Mouse (Mus musculus) spleen, postnatal 36 days (tissue): ENCODE measurements at regions not wholly inside any gene's neighbourhood (a gene's known extent, or its start where the extent isn't known, plus 50 kb on each side); places are given as distances from the start of the nearest gene placed in this dataset.
A peak's percentile ranks its signal among the peaks of the same experiment; 100 is the strongest.
"Not testable (repeated sequence)": the region's sequence is repeated elsewhere in the genome, so short reads cannot be mapped to it uniquely, and the experiment has no call there.

Experiments
- DNase-seq, 2 experiments: peaks; one replicate each; pipeline ENCODE4 v3.0.0; 2022; ENCODE audit warnings: low spot score in 2 of 2, mixed read lengths in 1 of 2

- DNase-seq = no peak
These were observed 163.8 kb upstream of the Hapln1 start for GRCm38 (mm10) chr13:89375526-89376474.

- no peak for DNase-seq
These were observed 161.2 kb upstream of the Hapln1 start for GRCm38 (mm10) chr13:89378365-89378764.

- not testable (repeated sequence) for DNase-seq
These were observed 155.9 kb upstream of the Hapln1 start for GRCm38 (mm10) chr13:89383619-89384190.

GRCm38 (mm10) chr13:89384598-89385145, 154.9 kb upstream of the Hapln1 start:
- peak in 1 of 2 experiments; percentile 3 for DNase-seq

- DNase-seq = no peak
These were observed 152.2 kb upstream of the Hapln1 start for GRCm38 (mm10) chr13:89387416-89387815.

GRCm38 (mm10) chr13:89389149-89389548, 150.4 kb upstream of the Hapln1 start:
- DNase-seq = no peak

GRCm38 (mm10) chr13:89394717-89395344, 144.8 kb upstream of the Hapln1 start:
- DNase-seq = no peak

GRCm38 (mm10) chr13:89395851-89396250, 143.7 kb upstream of the Hapln1 start:
- no peak for DNase-seq

GRCm38 (mm10) chr13:89401084-89401671, 138.4 kb upstream of the Hapln1 start:
- no peak for DNase-seq

- DNase-seq = no peak
These were observed 129.1 kb upstream of the Hapln1 start for GRCm38 (mm10) chr13:89410504-89410903.

GRCm38 (mm10) chr13:89412768-89413487, 126.7 kb upstream of the Hapln1 start:
- DNase-seq = no peak

- DNase-seq = no peak
These were observed 120.8 kb upstream of the Hapln1 start for GRCm38 (mm10) chr13:89418804-89419203.

GRCm38 (mm10) chr13:89421833-89422232, 117.8 kb upstream of the Hapln1 start:
- DNase-seq = no peak

GRCm38 (mm10) chr13:89423491-89423890, 116.1 kb upstream of the Hapln1 start:
- DNase-seq = no peak

- DNase-seq = no peak
These were observed 111.1 kb upstream of the Hapln1 start for GRCm38 (mm10) chr13:89428272-89429071.

- no peak for DNase-seq
These were observed 94.7 kb upstream of the Hapln1 start for GRCm38 (mm10) chr13:89444847-89445246.

GRCm38 (mm10) chr13:89453819-89454218, 85.8 kb upstream of the Hapln1 start:
- DNase-seq = no peak

- DNase-seq = no peak
These were observed 85.2 kb upstream of the Hapln1 start for GRCm38 (mm10) chr13:89454249-89455018.

- DNase-seq = no peak
These were observed 75.8 kb upstream of the Hapln1 start for GRCm38 (mm10) chr13:89463746-89464145.
